Mouse (Mus musculus): ENCODE data around the gene Scyl2. TPM values are rescaled to one million over a fixed set of nuclear protein-coding genes. Genes with fewer than 3 reads are reported as not detected.

Gene Scyl2
- polyA plus RNA-seq, 1 experiment from 2014 or later: 10.5 TPM

Other genes starting within 250 kb of the Scyl2 start
- 6.8 and 7.3 TPM in 2 replicates for gene Gas2l3, start 242.3 kb downstream of the Scyl2 start, polyA plus RNA-seq (2015; fragmentation: Nextera tagmentation; extraction: Ambion mirVana)
- gene Nr1h4, start 152.7 kb downstream of the Scyl2 start, polyA plus RNA-seq (2015; fragmentation: Nextera tagmentation; extraction: Ambion mirVana): 0.13 TPM in 1 of 2 replicates, not detected in the other
- gene Slc17a8, start 65.0 kb downstream of the Scyl2 start, polyA plus RNA-seq (2015; fragmentation: Nextera tagmentation; extraction: Ambion mirVana): 1.0 and 2.3 TPM in 2 replicates
- gene Actr6, start 46.0 kb upstream of the Scyl2 start, polyA plus RNA-seq (2015; fragmentation: Nextera tagmentation; extraction: Ambion mirVana): 51.2 and 53.8 TPM in 2 replicates
- 29.9 and 31.9 TPM in 2 replicates for gene Uhrf1bp1l, start 58.7 kb upstream of the Scyl2 start, polyA plus RNA-seq (2015; fragmentation: Nextera tagmentation; extraction: Ambion mirVana)
- 43.3 and 46.0 TPM in 2 replicates for gene Anks1b, start 187.2 kb upstream of the Scyl2 start, polyA plus RNA-seq (2015; fragmentation: Nextera tagmentation; extraction: Ambion mirVana)